Mouse (Mus musculus): ENCODE results near the gene Clmn. TPM values are rescaled to one million over a fixed set of nuclear protein-coding genes. Genes with fewer than 3 reads are reported as not detected.

The Clmn gene
- polyA plus RNA-seq, 1 experiment from 2014 or later, result 0.63 TPM

GRCm38 (mm10) chr12:104854826-104855225 is 10.1 kb downstream of the Clmn start:
- no peaks in the 10 kb centered on the region; the same call in 1 of the 2 replicates for H3K27me3 ChIP-seq (ENCODE audit: control insufficient read depth, insufficient read depth, low read depth, low read length)
- no peak overlapping the region for H3K4me2 ChIP-seq (ENCODE audit: low read depth, low read length)
- H3K4me3 ChIP-seq (ENCODE audit: low read depth, low read length), result no peak overlapping the region
- ATAC-seq (ENCODE audit: low read depth), result no peak
- no peaks in the 10 kb centered on the region for H3K9me3 ChIP-seq (replicated peaks; ENCODE audit: control insufficient read depth, low read length)
- H3K9ac ChIP-seq (ENCODE audit: low read depth, low read length), result no peak overlapping the region
- H3K36me3 ChIP-seq (ENCODE audit: control insufficient read depth, insufficient read depth), result no peaks in the 10 kb centered on the region
- no peak overlapping the region for H3K27ac ChIP-seq (ENCODE audit: low read length)
- WGBS (ENCODE audit: insufficient replicate concordance), result 54% methylated on average over 2 of the region's 2 CpGs
- H3K4me1 ChIP-seq (ENCODE audit: control insufficient read depth, low read depth, low read length), result no peaks in the 10 kb centered on the region; the same call in none of the 2 replicates

- Histone ChIP-seq H3K4me1 (ENCODE audit: control insufficient read depth, low read depth, low read length) (no peaks in the 10 kb centered on the region; the same call in none of the 2 replicates), H3K27ac (ENCODE audit: low read length) (no peak overlapping the region)
- WGBS (ENCODE audit: insufficient replicate concordance), result 62% methylated on average over 7 of the region's 7 CpGs
Measured at GRCm38 (mm10) chr12:104853374-104853773, 11.5 kb downstream of the Clmn start.

GRCm38 (mm10) chr12:104851711-104852508 is 13.0 kb downstream of the Clmn start:
- H3K4me1 ChIP-seq (ENCODE audit: control insufficient read depth, low read depth, low read length), result no peaks in the 10 kb centered on the region; the same call in none of the 2 replicates
- peak; percentile 71 for ATAC-seq (ENCODE audit: low read depth)
- H3K4me2 ChIP-seq (ENCODE audit: low read depth, low read length), result 0 out of 2 replicates have a peak overlapping the region, but pooled peaks have one; percentile 10
- H3K4me3 ChIP-seq (ENCODE audit: low read depth, low read length), result no peak overlapping the region
- H3K36me3 ChIP-seq (ENCODE audit: control insufficient read depth, insufficient read depth), result no peaks in the 10 kb centered on the region
- H3K9ac ChIP-seq (ENCODE audit: low read depth, low read length), result no peak overlapping the region
- H3K9me3 ChIP-seq (replicated peaks; ENCODE audit: control insufficient read depth, low read length), result no peaks in the 10 kb centered on the region
- 26% methylated on average over 16 of the region's 16 CpGs for WGBS (ENCODE audit: insufficient replicate concordance)
- H3K27me3 ChIP-seq (ENCODE audit: control insufficient read depth, insufficient read depth, low read depth, low read length), result no peaks in the 10 kb centered on the region; the same call in 1 of the 2 replicates
- no peak overlapping the region for H3K27ac ChIP-seq (ENCODE audit: low read length)

More at GRCm38 (mm10) chr12:104853374-104853773, 11.5 kb downstream of the Clmn start:
- Histone ChIP-seq H3K4me3 (ENCODE audit: low read depth, low read length) (no peak overlapping the region), H3K36me3 (ENCODE audit: control insufficient read depth, insufficient read depth) (no peaks in the 10 kb centered on the region), H3K27me3 (ENCODE audit: control insufficient read depth, insufficient read depth, low read depth, low read length) (no peaks in the 10 kb centered on the region; the same call in 1 of the 2 replicates), H3K9ac (ENCODE audit: low read depth, low read length) (no peak overlapping the region), H3K9me3 (replicated peaks; ENCODE audit: control insufficient read depth, low read length) (no peaks in the 10 kb centered on the region), H3K4me2 (ENCODE audit: low read depth, low read length) (no peak overlapping the region)
- no peak for ATAC-seq (ENCODE audit: low read depth)

- Histone ChIP-seq H3K36me3 (ENCODE audit: control insufficient read depth, insufficient read depth) (no peaks in the 10 kb centered on the region), H3K27ac (ENCODE audit: low read length) (no peak overlapping the region), H3K27me3 (ENCODE audit: control insufficient read depth, insufficient read depth, low read depth, low read length) (no peaks in the 10 kb centered on the region; the same call in 1 of the 2 replicates), H3K4me1 (ENCODE audit: control insufficient read depth, low read depth, low read length) (no peaks in the 10 kb centered on the region; the same call in 1 of the 2 replicates), H3K4me3 (ENCODE audit: low read depth, low read length) (no peak overlapping the region), H3K4me2 (ENCODE audit: low read depth, low read length) (no peak overlapping the region), H3K9ac (ENCODE audit: low read depth, low read length) (no peak overlapping the region), H3K9me3 (replicated peaks; ENCODE audit: control insufficient read depth, low read length) (no peaks in the 10 kb centered on the region)
- 61% methylated on average over 7 of the region's 7 CpGs for WGBS (ENCODE audit: insufficient replicate concordance)
- no peak for ATAC-seq (ENCODE audit: low read depth)
Measured at GRCm38 (mm10) chr12:104850119-104850518, 14.8 kb downstream of the Clmn start.

- no peaks in the 10 kb centered on the region; the same call in 1 of the 2 replicates for H3K27me3 ChIP-seq (ENCODE audit: control insufficient read depth, insufficient read depth, low read depth, low read length)
- no peaks in the 10 kb centered on the region for H3K36me3 ChIP-seq (ENCODE audit: control insufficient read depth, insufficient read depth)
- no peaks in the 10 kb centered on the region for H3K9me3 ChIP-seq (replicated peaks; ENCODE audit: control insufficient read depth, low read length)
- H3K4me2 ChIP-seq (ENCODE audit: low read depth, low read length), result no peak overlapping the region
- H3K27ac ChIP-seq (ENCODE audit: low read length), result no peak overlapping the region
- H3K4me3 ChIP-seq (ENCODE audit: low read depth, low read length), result no peak overlapping the region
- ATAC-seq (ENCODE audit: low read depth), result no peak
- no peaks in the 10 kb centered on the region; the same call in 1 of the 2 replicates for H3K4me1 ChIP-seq (ENCODE audit: control insufficient read depth, low read depth, low read length)
- 62% methylated on average over 9 of the region's 9 CpGs for WGBS (ENCODE audit: insufficient replicate concordance)
- no peak overlapping the region for H3K9ac ChIP-seq (ENCODE audit: low read depth, low read length)
Measured at GRCm38 (mm10) chr12:104848667-104849066, 16.2 kb downstream of the Clmn start.

- H3K27me3 ChIP-seq (ENCODE audit: control insufficient read depth, insufficient read depth, low read depth, low read length), result no peaks in the 10 kb centered on the region
Measured at GRCm38 (mm10) chr12:104847227-104847626, 17.6 kb downstream of the Clmn start.

GRCm38 (mm10) chr12:104845707-104846106 is 19.2 kb downstream of the Clmn start:
- Histone ChIP-seq H3K9ac (ENCODE audit: low read depth, low read length) (no peak overlapping the region), H3K4me2 (ENCODE audit: low read depth, low read length) (peak overlapping the region; percentile 38), H3K4me1 (ENCODE audit: control insufficient read depth, low read depth, low read length) (no peaks in the 10 kb centered on the region; the same call in 1 of the 2 replicates), H3K36me3 (ENCODE audit: control insufficient read depth, insufficient read depth) (no peaks in the 10 kb centered on the region), H3K4me3 (ENCODE audit: low read depth, low read length) (0 out of 2 replicates have a peak overlapping the region, but pooled peaks have one; percentile 1), H3K27me3 (ENCODE audit: control insufficient read depth, insufficient read depth, low read depth, low read length) (no peaks in the 10 kb centered on the region), H3K9me3 (replicated peaks; ENCODE audit: control insufficient read depth, low read length) (no peaks in the 10 kb centered on the region), H3K27ac (ENCODE audit: low read length) (no peak overlapping the region)
- 2% methylated on average over 11 of the region's 11 CpGs for WGBS (ENCODE audit: insufficient replicate concordance)
- peak; percentile 31; the same call in 1 of the 2 replicates for ATAC-seq (ENCODE audit: low read depth)

More at GRCm38 (mm10) chr12:104847227-104847626, 17.6 kb downstream of the Clmn start:
- no peaks in the 10 kb centered on the region for H3K9me3 ChIP-seq (replicated peaks; ENCODE audit: control insufficient read depth, low read length)
- H3K36me3 ChIP-seq (ENCODE audit: control insufficient read depth, insufficient read depth), result no peaks in the 10 kb centered on the region
- no peaks in the 10 kb centered on the region; the same call in 1 of the 2 replicates for H3K4me1 ChIP-seq (ENCODE audit: control insufficient read depth, low read depth, low read length)
- no peak overlapping the region for H3K4me3 ChIP-seq (ENCODE audit: low read depth, low read length)
- no peak overlapping the region for H3K27ac ChIP-seq (ENCODE audit: low read length)
- H3K9ac ChIP-seq (ENCODE audit: low read depth, low read length), result no peak overlapping the region
- no peak for ATAC-seq (ENCODE audit: low read depth)
- 66% methylated on average over 4 of the region's 4 CpGs for WGBS (ENCODE audit: insufficient replicate concordance)
- H3K4me2 ChIP-seq (ENCODE audit: low read depth, low read length), result no peak overlapping the region

- Histone ChIP-seq H3K4me3 (ENCODE audit: low read depth, low read length) (no peak overlapping the region), H3K36me3 (ENCODE audit: control insufficient read depth, insufficient read depth) (no peaks in the 10 kb centered on the region), H3K9ac (ENCODE audit: low read depth, low read length) (no peak overlapping the region), H3K4me1 (ENCODE audit: control insufficient read depth, low read depth, low read length) (no peaks in the 10 kb centered on the region; the same call in 1 of the 2 replicates), H3K27me3 (ENCODE audit: control insufficient read depth, insufficient read depth, low read depth, low read length) (no peaks in the 10 kb centered on the region), H3K4me2 (ENCODE audit: low read depth, low read length) (no peak overlapping the region), H3K27ac (ENCODE audit: low read length) (no peak overlapping the region), H3K9me3 (replicated peaks; ENCODE audit: control insufficient read depth, low read length) (no peaks in the 10 kb centered on the region)
- ATAC-seq (ENCODE audit: low read depth), result no peak
- 58% methylated on average over 4 of the region's 4 CpGs for WGBS (ENCODE audit: insufficient replicate concordance)
Measured at GRCm38 (mm10) chr12:104844989-104845388, 19.9 kb downstream of the Clmn start.

- 57% methylated on average over 4 of the region's 4 CpGs for WGBS (ENCODE audit: insufficient replicate concordance)
- H3K27ac ChIP-seq (ENCODE audit: low read length), result no peak overlapping the region
- no peaks in the 10 kb centered on the region for H3K9me3 ChIP-seq (replicated peaks; ENCODE audit: control insufficient read depth, low read length)
- no peaks in the 10 kb centered on the region for H3K36me3 ChIP-seq (ENCODE audit: control insufficient read depth, insufficient read depth)
- H3K4me2 ChIP-seq (ENCODE audit: low read depth, low read length), result no peak overlapping the region
- no peak overlapping the region for H3K4me3 ChIP-seq (ENCODE audit: low read depth, low read length)
- no peak for ATAC-seq (ENCODE audit: low read depth)
- no peaks in the 10 kb centered on the region; the same call in 1 of the 2 replicates for H3K4me1 ChIP-seq (ENCODE audit: control insufficient read depth, low read depth, low read length)
- no peak overlapping the region for H3K9ac ChIP-seq (ENCODE audit: low read depth, low read length)
- H3K27me3 ChIP-seq (ENCODE audit: control insufficient read depth, insufficient read depth, low read depth, low read length), result no peaks in the 10 kb centered on the region
Measured at GRCm38 (mm10) chr12:104844279-104844678, 20.6 kb downstream of the Clmn start.
